Mouse (Mus musculus) liver, embryonic 13.5 days (tissue): ENCODE measurements at regions not wholly inside any gene's neighbourhood (a gene's known extent, or its start where the extent isn't known, plus 50 kb on each side); places are given as distances from the start of the nearest gene placed in this dataset.

Experiments
- ATAC-seq: fragments of 200-750 bp; cut with Nextera tagmentation; 2 replicates; pipeline ENCODE4 v1.8.0; 2017; ENCODE audit warnings: low read depth, mild to moderate bottlenecking, moderate number of reproducible peaks, moderate library complexity
- DNase-seq: peaks from one replicate; pipeline ENCODE4 v3.0.0; 2022
- H3K27ac ChIP-seq: fragments of 300-500 bp; sonication (generic); 2 replicates; pipeline ENCODE4 v1.5.1; 2015; ENCODE audit warnings: moderate library complexity, mild to moderate bottlenecking, inconsistent platforms
- H3K27me3 ChIP-seq: fragments of 300-500 bp; sonication (generic); 2 replicates; pipeline ENCODE4 v1.6.1; 2015; ENCODE audit warnings: mild to moderate bottlenecking, inconsistent platforms
- H3K36me3 ChIP-seq: fragments of 300-500 bp; sonication (generic); 2 replicates; pipeline ENCODE4 v1.6.1; 2015; ENCODE audit warnings: mild to moderate bottlenecking, inconsistent platforms
- H3K4me1 ChIP-seq: fragments of 300-500 bp; sonication (generic); replicated peaks from 2 replicates; pipeline ENCODE4 v1.6.1; 2015; ENCODE audit warnings: inconsistent platforms
- H3K4me2 ChIP-seq: fragments of 300-500 bp; sonication (generic); 2 replicates; pipeline ENCODE4 v1.6.1; 2015; ENCODE audit warnings: inconsistent platforms, mild to moderate bottlenecking, moderate library complexity
- H3K4me3 ChIP-seq: fragments of 300-500 bp; sonication (generic); replicated peaks from 2 replicates; pipeline ENCODE4 v1.5.1; 2015; ENCODE audit warnings: mild to moderate bottlenecking, inconsistent platforms
- H3K9ac ChIP-seq: fragments of 300-500 bp; sonication (generic); 2 replicates; pipeline ENCODE4 v1.6.1; 2015; ENCODE audit warnings: mild to moderate bottlenecking, inconsistent platforms
- H3K9me3 ChIP-seq: fragments of 300-500 bp; sonication (generic); replicated peaks from 2 replicates; pipeline ENCODE4 v1.6.1; 2016; ENCODE audit warnings: inconsistent platforms
- WGBS: fragments of 180-500 bp; shearing (Covaris S2); methylation state at CpG from one replicate; pipeline ENCODE4 v1.1.7; 2015; ENCODE audit not compliant: insufficient replicate concordance; 5-methylcytosine and 5-hydroxymethylcytosine counted together

- Histone ChIP-seq H3K36me3 (no peaks in the 10 kb centered on the region), H3K4me2 (no peak overlapping the region), H3K4me3 (no peak overlapping the region), H3K27ac (no peak overlapping the region), H3K9me3 (no peaks in the 10 kb centered on the region), H3K9ac (no peak overlapping the region), H3K4me1 (no peaks in the 10 kb centered on the region), H3K27me3 (no peaks in the 10 kb centered on the region)
- 72% methylated on average over 12 of the region's 12 CpGs for WGBS
- ATAC-seq (no peak), DNase-seq (no peak)
Observed at GRCm38 (mm10) chr8:44766111-44766873, 169.0 kb upstream of the Fat1 start.

GRCm38 (mm10) chr8:44767271-44767670, 168.0 kb upstream of the Fat1 start:
- Histone ChIP-seq H3K4me3 (no peak overlapping the region), H3K27ac (no peak overlapping the region), H3K36me3 (no peaks in the 10 kb centered on the region), H3K4me1 (no peaks in the 10 kb centered on the region), H3K9ac (no peak overlapping the region), H3K4me2 (no peak overlapping the region), H3K9me3 (no peaks in the 10 kb centered on the region), H3K27me3 (no peaks in the 10 kb centered on the region)
- DNase-seq (no peak), ATAC-seq (no peak)
- 55% methylated on average over 4 of the region's 4 CpGs for WGBS

- Histone ChIP-seq H3K9me3 (no peaks in the 10 kb centered on the region), H3K4me2 (no peak overlapping the region), H3K4me3 (no peak overlapping the region), H3K9ac (no peak overlapping the region), H3K36me3 (no peaks in the 10 kb centered on the region), H3K27me3 (no peaks in the 10 kb centered on the region), H3K4me1 (no peaks in the 10 kb centered on the region), H3K27ac (no peak overlapping the region)
- WGBS = 49% methylated on average over 1 of the region's 1 CpGs
- no peak for ATAC-seq
- no peak for DNase-seq
Observed at GRCm38 (mm10) chr8:44779212-44779611, 156.0 kb upstream of the Fat1 start.

- H3K27ac ChIP-seq = no peak overlapping the region
- no peaks in the 10 kb centered on the region for H3K4me1 ChIP-seq
- no peaks in the 10 kb centered on the region for H3K36me3 ChIP-seq
- DNase-seq (no peak), ATAC-seq (no peak)
- H3K9me3 ChIP-seq = no peaks in the 10 kb centered on the region
- WGBS = 71% methylated on average over 9 of the region's 9 CpGs
- H3K4me2 ChIP-seq = no peak overlapping the region
- H3K27me3 ChIP-seq = no peaks in the 10 kb centered on the region
- no peak overlapping the region for H3K9ac ChIP-seq
- H3K4me3 ChIP-seq = no peak overlapping the region
Observed at GRCm38 (mm10) chr8:44782421-44782820, 152.8 kb upstream of the Fat1 start.

- H3K9me3 ChIP-seq = no peaks in the 10 kb centered on the region
- ATAC-seq = no peak
- no peak overlapping the region for H3K4me3 ChIP-seq
- no peaks in the 10 kb centered on the region for H3K36me3 ChIP-seq
- no peak overlapping the region for H3K27ac ChIP-seq
- 75% methylated on average over 8 of the region's 8 CpGs for WGBS
- H3K27me3 ChIP-seq = no peaks in the 10 kb centered on the region
- H3K4me1 ChIP-seq = no peaks in the 10 kb centered on the region
- H3K4me2 ChIP-seq = no peak overlapping the region
- no peak overlapping the region for H3K9ac ChIP-seq
- DNase-seq = no peak
Observed at GRCm38 (mm10) chr8:44785161-44785560, 150.1 kb upstream of the Fat1 start.

- Histone ChIP-seq H3K4me2 (no peak overlapping the region), H3K4me1 (no peaks in the 10 kb centered on the region), H3K4me3 (no peak overlapping the region), H3K27ac (no peak overlapping the region), H3K36me3 (no peaks in the 10 kb centered on the region), H3K9me3 (no peaks in the 10 kb centered on the region), H3K9ac (no peak overlapping the region), H3K27me3 (no peaks in the 10 kb centered on the region)
- WGBS = 66% methylated on average over 5 of the region's 5 CpGs
- ATAC-seq = no peak
- DNase-seq = no peak
Observed at GRCm38 (mm10) chr8:44786740-44787139, 148.5 kb upstream of the Fat1 start.

- Histone ChIP-seq H3K4me1 (no peaks in the 10 kb centered on the region), H3K27ac (no peak overlapping the region), H3K4me2 (no peak overlapping the region), H3K27me3 (no peaks in the 10 kb centered on the region), H3K9ac (no peak overlapping the region), H3K4me3 (no peak overlapping the region), H3K9me3 (0 out of 2 replicates have a peak, but pooled peaks cover 3% of the 10 kb centered on the region), H3K36me3 (no peaks in the 10 kb centered on the region)
- ATAC-seq = no peak
- DNase-seq = no peak
- 70% methylated on average over 3 of the region's 3 CpGs for WGBS
Observed at GRCm38 (mm10) chr8:44788290-44788689, 147.0 kb upstream of the Fat1 start.

GRCm38 (mm10) chr8:44799513-44799912, 135.7 kb upstream of the Fat1 start:
- no peaks in the 10 kb centered on the region for H3K27me3 ChIP-seq
- no peak overlapping the region for H3K9ac ChIP-seq
- H3K4me3 ChIP-seq = no peak overlapping the region
- H3K4me1 ChIP-seq = no peaks in the 10 kb centered on the region
- H3K4me2 ChIP-seq = no peak overlapping the region
- no peak for ATAC-seq
- H3K36me3 ChIP-seq = no peaks in the 10 kb centered on the region
- DNase-seq = no peak
- 30% methylated on average over 3 of the region's 3 CpGs for WGBS
- no peak overlapping the region for H3K27ac ChIP-seq
- 0 out of 2 replicates have a peak, but pooled peaks cover 4% of the 10 kb centered on the region for H3K9me3 ChIP-seq

- H3K4me2 ChIP-seq = no peak overlapping the region
- no peaks in the 10 kb centered on the region for H3K36me3 ChIP-seq
- H3K4me1 ChIP-seq = no peaks in the 10 kb centered on the region
- no peak overlapping the region for H3K9ac ChIP-seq
- H3K27me3 ChIP-seq = no peaks in the 10 kb centered on the region
- DNase-seq (no peak), ATAC-seq (no peak)
- no peak overlapping the region for H3K4me3 ChIP-seq
- 0 out of 2 replicates have a peak, but pooled peaks cover 4% of the 10 kb centered on the region for H3K9me3 ChIP-seq
- 32% methylated on average over 6 of the region's 6 CpGs for WGBS
- no peak overlapping the region for H3K27ac ChIP-seq
Observed at GRCm38 (mm10) chr8:44800827-44801273, 134.4 kb upstream of the Fat1 start.

GRCm38 (mm10) chr8:44801604-44802206, 133.5 kb upstream of the Fat1 start:
- H3K4me3 ChIP-seq = no peak overlapping the region
- no peak for DNase-seq
- no peak overlapping the region for H3K9ac ChIP-seq
- no peaks in the 10 kb centered on the region for H3K27me3 ChIP-seq
- ATAC-seq = no peak
- WGBS = 60% methylated on average over 6 of the region's 6 CpGs
- H3K27ac ChIP-seq = no peak overlapping the region
- no peak overlapping the region for H3K4me2 ChIP-seq
- no peaks in the 10 kb centered on the region for H3K4me1 ChIP-seq
- H3K9me3 ChIP-seq = 0 out of 2 replicates have a peak, but pooled peaks cover 4% of the 10 kb centered on the region
- no peaks in the 10 kb centered on the region for H3K36me3 ChIP-seq

- DNase-seq (no peak), ATAC-seq (no peak)
- Histone ChIP-seq H3K4me2 (no peak overlapping the region), H3K4me1 (no peaks in the 10 kb centered on the region), H3K27me3 (no peaks in the 10 kb centered on the region), H3K9me3 (0 out of 2 replicates have a peak, but pooled peaks cover 2% of the 10 kb centered on the region), H3K36me3 (no peaks in the 10 kb centered on the region), H3K27ac (no peak overlapping the region), H3K9ac (no peak overlapping the region), H3K4me3 (no peak overlapping the region)
- WGBS = 61% methylated on average over 5 of the region's 5 CpGs
Observed at GRCm38 (mm10) chr8:44802331-44802730, 132.9 kb upstream of the Fat1 start.
